Mouse (Mus musculus) thymus, postnatal 10 days (tissue): ENCODE results near the gene Slc1a5.

ENCODE experiments used
- DNase-seq, 2 experiments: peaks; one replicate each; pipeline ENCODE4 v3.0.0; 2021; ENCODE audit warnings: low spot score in 2 of 2

Slc1a5 gene

GRCm38 (mm10) chr7:16845820-16846167, 64.7 kb downstream of the Slc1a5 start:
- DNase-seq: no peak

- DNase-seq: no peak
Observed at GRCm38 (mm10) chr7:16846775-16847174, 65.6 kb downstream of the Slc1a5 start.

- DNase-seq: no peak
Observed at GRCm38 (mm10) chr7:16847507-16847906, 66.4 kb downstream of the Slc1a5 start.
